Mouse (Mus musculus): ENCODE results near the gene Zfp599. TPM values are rescaled to one million over a fixed set of nuclear protein-coding genes. Genes with fewer than 3 reads are reported as not detected.

Zfp599 gene
- polyA plus RNA-seq, 1 experiment from 2014 or later, result 6.8 TPM

DNA sequence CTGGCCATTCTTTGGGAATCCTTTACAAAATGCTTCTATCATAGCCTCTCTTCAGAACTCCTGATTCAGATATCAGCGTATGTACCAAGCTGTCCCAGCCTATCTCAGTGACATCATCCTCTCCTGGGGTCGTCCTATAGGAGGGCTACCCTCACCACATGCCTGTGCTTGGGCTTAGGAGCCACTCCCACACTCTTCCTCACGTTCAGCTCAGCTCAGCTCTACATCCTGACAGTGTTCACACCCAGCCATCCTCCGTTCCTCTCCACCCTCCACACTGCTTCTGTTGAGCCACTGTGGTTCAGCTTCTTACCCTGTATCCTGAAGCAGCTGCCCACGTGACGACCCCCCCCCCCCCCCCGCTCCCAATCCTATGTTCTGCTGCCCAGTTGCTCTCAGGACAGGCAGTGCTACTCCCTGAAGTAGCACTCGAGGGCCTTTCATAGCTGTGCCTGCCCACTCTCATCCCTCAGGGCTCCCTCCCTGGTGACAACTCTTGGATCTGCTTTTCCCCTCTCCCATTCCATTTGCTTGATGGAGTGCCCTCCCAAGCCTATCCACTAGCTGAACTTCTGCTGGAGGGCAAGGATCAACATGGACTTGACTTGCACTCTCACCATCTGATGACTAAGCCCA is 41.7 kb downstream of the Zfp599 start:
- no peak for ATAC-seq (ENCODE audit: low FRiP score)
- WGBS, result 70% methylated on average over 6 of the region's 8 CpGs
- H3K4me3 ChIP-seq (replicated peaks), result no peak overlapping the region
- no peak overlapping the region for H3K27ac ChIP-seq (replicated peaks)
- H3K27me3 ChIP-seq (replicated peaks), result no peaks in the 10 kb centered on the region
- H3K9ac ChIP-seq (replicated peaks), result no peak overlapping the region
- H3K4me1 ChIP-seq, result no peaks in the 10 kb centered on the region
- no peaks in the 10 kb centered on the region for H3K36me3 ChIP-seq
- no peak overlapping the region for H3K4me2 ChIP-seq
- H3K9me3 ChIP-seq (replicated peaks), result no peaks in the 10 kb centered on the region

- Histone ChIP-seq H3K4me2 (no peak overlapping the region), H3K27ac (replicated peaks) (no peak overlapping the region), H3K27me3 (replicated peaks) (no peaks in the 10 kb centered on the region), H3K9me3 (replicated peaks) (no peaks in the 10 kb centered on the region), H3K36me3 (no peaks in the 10 kb centered on the region), H3K4me1 (no peaks in the 10 kb centered on the region), H3K4me3 (replicated peaks) (no peak overlapping the region), H3K9ac (replicated peaks) (no peak overlapping the region)
- WGBS, result 57% methylated on average over 3 of the region's 3 CpGs
- no peak for ATAC-seq (ENCODE audit: low FRiP score)
These were observed 43.0 kb downstream of the Zfp599 start for GRCm38 (mm10) chr9:22216705-22217104.

GRCm38 (mm10) chr9:22214549-22214948 is 45.1 kb downstream of the Zfp599 start:
- Histone ChIP-seq H3K4me3 (replicated peaks) (no peak overlapping the region), H3K4me1 (no peaks in the 10 kb centered on the region), H3K27me3 (replicated peaks) (no peaks in the 10 kb centered on the region), H3K9ac (replicated peaks) (no peak overlapping the region), H3K27ac (replicated peaks) (no peak overlapping the region), H3K9me3 (replicated peaks) (no peaks in the 10 kb centered on the region), H3K36me3 (no peaks in the 10 kb centered on the region), H3K4me2 (no peak overlapping the region)
- no peak for ATAC-seq (ENCODE audit: low FRiP score)
- WGBS, result 79% methylated on average over 2 of the region's 2 CpGs

DNA sequence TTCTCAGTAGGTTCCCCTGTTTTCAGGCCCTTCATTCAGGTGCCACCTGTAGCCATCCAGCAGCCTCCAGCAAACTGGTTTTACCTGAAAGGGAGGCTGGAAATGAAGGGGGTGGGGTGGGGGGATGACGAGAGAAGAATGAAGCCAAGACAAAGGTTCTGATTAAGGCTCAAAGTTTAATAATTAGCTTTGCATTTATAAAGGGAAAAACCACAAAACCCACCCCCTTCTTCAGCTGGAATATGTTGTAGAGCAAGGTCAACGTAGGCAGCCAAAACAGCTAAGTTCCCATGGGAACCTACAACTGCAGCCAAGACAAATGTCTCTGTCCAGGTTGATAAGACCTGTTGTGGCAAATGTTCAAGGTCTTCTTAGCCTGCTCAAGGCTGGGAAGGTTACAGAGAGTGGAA is 45.9 kb downstream of the Zfp599 start:
- Histone ChIP-seq H3K27ac (replicated peaks) (no peak overlapping the region), H3K9me3 (replicated peaks) (no peaks in the 10 kb centered on the region), H3K4me1 (no peaks in the 10 kb centered on the region), H3K36me3 (no peaks in the 10 kb centered on the region), H3K4me2 (no peak overlapping the region), H3K4me3 (replicated peaks) (no peak overlapping the region), H3K9ac (replicated peaks) (no peak overlapping the region), H3K27me3 (replicated peaks) (no peaks in the 10 kb centered on the region)
- ATAC-seq (ENCODE audit: low FRiP score), result no peak
- WGBS, result 72% methylated on average over 2 of the region's 2 CpGs

Other genes with a start within 250 kb of the Zfp599 start
- gene Elavl3, start 207.9 kb downstream of the Zfp599 start, polyA plus RNA-seq (2015; fragmentation: Nextera tagmentation; extraction: Ambion mirVana), result 67.4 and 96.9 TPM in 2 replicates
- gene Gm49318, start 188.6 kb downstream of the Zfp599 start, polyA plus RNA-seq (2015; fragmentation: Nextera tagmentation; extraction: Ambion mirVana), result not detected in 2 replicates
- 17.3 and 18.6 TPM in 2 replicates for gene Zfp653, start 188.5 kb downstream of the Zfp599 start, polyA plus RNA-seq (2015; fragmentation: Nextera tagmentation; extraction: Ambion mirVana)
- 63.9 and 65.5 TPM in 2 replicates for gene Ecsit, start 174.5 kb downstream of the Zfp599 start, polyA plus RNA-seq (2015; fragmentation: Nextera tagmentation; extraction: Ambion mirVana)
- gene Cnn1, start 160.7 kb downstream of the Zfp599 start, polyA plus RNA-seq (2015; fragmentation: Nextera tagmentation; extraction: Ambion mirVana), result 0.84 and 34.2 TPM in 2 replicates
- 183 and 193 TPM in 2 replicates for gene Elof1, start 142.7 kb downstream of the Zfp599 start, polyA plus RNA-seq (2015; fragmentation: Nextera tagmentation; extraction: Ambion mirVana)
- 1.0 and 7.1 TPM in 2 replicates for gene Acp5, start 124.2 kb downstream of the Zfp599 start, polyA plus RNA-seq (2015; fragmentation: Nextera tagmentation; extraction: Ambion mirVana)
- gene Pigyl, start 103.0 kb downstream of the Zfp599 start, polyA plus RNA-seq (2015; fragmentation: Nextera tagmentation; extraction: Ambion mirVana), result 92.5 and 97.0 TPM in 2 replicates
- gene Zfp872, start 71.8 kb downstream of the Zfp599 start, polyA plus RNA-seq (2015; fragmentation: Nextera tagmentation; extraction: Ambion mirVana), result 0.42 and 0.58 TPM in 2 replicates
- 8.8 and 14.0 TPM in 2 replicates for gene Zfp809, start 34.2 kb downstream of the Zfp599 start, polyA plus RNA-seq (2015; fragmentation: Nextera tagmentation; extraction: Ambion mirVana)
- gene Zfp810, start 47.8 kb upstream of the Zfp599 start, polyA plus RNA-seq (2015; fragmentation: Nextera tagmentation; extraction: Ambion mirVana), result 27.0 and 28.8 TPM in 2 replicates
- gene Anln, start 129.3 kb upstream of the Zfp599 start, polyA plus RNA-seq (2015; fragmentation: Nextera tagmentation; extraction: Ambion mirVana), result 3.7 and 11.2 TPM in 2 replicates
- gene 9530077C05Rik, start 151.6 kb upstream of the Zfp599 start, polyA plus RNA-seq (2015; fragmentation: Nextera tagmentation; extraction: Ambion mirVana), result 14.8 and 15.0 TPM in 2 replicates
- not detected in 2 replicates for gene Gm17545, start 194.4 kb upstream of the Zfp599 start, polyA plus RNA-seq (2015; fragmentation: Nextera tagmentation; extraction: Ambion mirVana)
- gene Rp9, start 209.8 kb upstream of the Zfp599 start, polyA plus RNA-seq (2015; fragmentation: Nextera tagmentation; extraction: Ambion mirVana), result 72.1 and 78.8 TPM in 2 replicates
- gene Bbs9, start 215.8 kb upstream of the Zfp599 start, polyA plus RNA-seq (2015; fragmentation: Nextera tagmentation; extraction: Ambion mirVana), result 16.4 and 17.4 TPM in 2 replicates

Measured in neural tube, embryonic 15.5 days (tissue).